Mouse (Mus musculus) heart, embryonic 15.5 days (tissue): Measurements from ENCODE around the gene Cyp4a10. TPM values are rescaled to one million over a fixed set of nuclear protein-coding genes. Genes with fewer than 3 reads are reported as not detected.
"Not testable (repeated sequence)": the region's sequence is repeated elsewhere in the genome, so short reads cannot be mapped to it uniquely, and the experiment has no call there.

Source experiments
- ATAC-seq: fragments of 200-750 bp; cut with Nextera tagmentation; replicated peaks from 2 replicates; pipeline ENCODE4 v1.8.0; 2017; ENCODE audit warnings: low read depth, moderate TSS enrichment; ENCODE audit not compliant: insufficient number of reproducible peaks, insufficient read depth, low FRiP score
- H3K27ac ChIP-seq: fragments of 300-500 bp; sonication (generic); 2 replicates; pipeline ENCODE4 v1.5.1; 2015; ENCODE audit warnings: mild to moderate bottlenecking, inconsistent platforms
- H3K27me3 ChIP-seq: fragments of 300-500 bp; sonication (generic); 2 replicates; pipeline ENCODE4 v1.6.1; 2015; ENCODE audit warnings: inconsistent platforms
- H3K36me3 ChIP-seq: fragments of 300-500 bp; sonication (generic); 2 replicates; pipeline ENCODE4 v1.6.1; 2015; ENCODE audit warnings: mild to moderate bottlenecking, inconsistent platforms
- H3K4me1 ChIP-seq: fragments of 300-500 bp; sonication (generic); replicated peaks from 2 replicates; pipeline ENCODE4 v1.6.1; 2015; ENCODE audit warnings: inconsistent platforms
- H3K4me2 ChIP-seq: fragments of 300-500 bp; sonication (generic); 2 replicates; pipeline ENCODE4 v1.6.1; 2015; ENCODE audit warnings: inconsistent platforms, mild to moderate bottlenecking, moderate library complexity
- H3K4me3 ChIP-seq: fragments of 300-500 bp; sonication (generic); 2 replicates; pipeline ENCODE4 v1.5.1; 2015; ENCODE audit warnings: mild to moderate bottlenecking, inconsistent platforms
- H3K9ac ChIP-seq: fragments of 300-500 bp; sonication (generic); 2 replicates; pipeline ENCODE4 v1.6.1; 2015; ENCODE audit warnings: mild to moderate bottlenecking, inconsistent platforms
- H3K9me3 ChIP-seq: fragments of 300-500 bp; sonication (generic); replicated peaks from 2 replicates; pipeline ENCODE4 v1.6.1; 2016; ENCODE audit warnings: inconsistent platforms
- WGBS: fragments of 180-500 bp; shearing (Covaris S2); methylation state at CpG from one replicate; pipeline ENCODE4 v1.1.7; 2015; ENCODE audit warnings: mixed read lengths; 5-methylcytosine and 5-hydroxymethylcytosine counted together
- polyA plus RNA-seq: library from polyadenylated mRNA; unstranded; fragments of >200 nt; fragmentation: Nextera tagmentation; extraction: Ambion mirVana; gene quantifications from 2 replicates; pipeline ENCODE4 v1.2.1, GENCODE M21; 2015

The Cyp4a10 gene
- polyA plus RNA-seq, 1 experiment from 2014 or later, result not detected

DNA sequence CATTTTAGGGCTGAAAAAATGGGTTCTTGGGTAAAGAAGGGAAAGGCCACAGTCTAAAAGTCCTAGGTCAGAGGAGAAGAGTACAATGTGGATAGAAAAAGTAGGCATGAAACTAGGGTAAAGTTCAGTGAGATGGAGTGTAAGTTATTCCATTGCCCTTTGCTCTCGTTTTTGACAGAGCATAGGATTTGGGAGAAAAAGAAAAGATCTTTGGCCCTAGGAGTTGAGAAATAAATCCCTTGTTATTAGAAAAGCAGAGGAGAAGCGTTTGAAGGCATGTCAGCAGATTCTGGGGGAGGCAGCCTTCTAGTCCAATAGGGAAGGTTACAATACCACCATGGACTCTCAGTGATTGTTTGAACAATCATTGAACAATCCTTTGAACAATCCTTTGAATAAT lies 37.4 kb downstream of the Cyp4a10 start:
- Histone ChIP-seq H3K9me3 (no peaks in the 10 kb centered on the region), H3K4me3 (no peak overlapping the region), H3K27ac (no peak overlapping the region), H3K36me3 (no peaks in the 10 kb centered on the region), H3K4me1 (no peaks in the 10 kb centered on the region), H3K27me3 (no peaks in the 10 kb centered on the region), H3K9ac (no peak overlapping the region), H3K4me2 (no peak overlapping the region)
- 57% methylated on average over 2 of the region's 2 CpGs for WGBS
- ATAC-seq, result no peak

DNA sequence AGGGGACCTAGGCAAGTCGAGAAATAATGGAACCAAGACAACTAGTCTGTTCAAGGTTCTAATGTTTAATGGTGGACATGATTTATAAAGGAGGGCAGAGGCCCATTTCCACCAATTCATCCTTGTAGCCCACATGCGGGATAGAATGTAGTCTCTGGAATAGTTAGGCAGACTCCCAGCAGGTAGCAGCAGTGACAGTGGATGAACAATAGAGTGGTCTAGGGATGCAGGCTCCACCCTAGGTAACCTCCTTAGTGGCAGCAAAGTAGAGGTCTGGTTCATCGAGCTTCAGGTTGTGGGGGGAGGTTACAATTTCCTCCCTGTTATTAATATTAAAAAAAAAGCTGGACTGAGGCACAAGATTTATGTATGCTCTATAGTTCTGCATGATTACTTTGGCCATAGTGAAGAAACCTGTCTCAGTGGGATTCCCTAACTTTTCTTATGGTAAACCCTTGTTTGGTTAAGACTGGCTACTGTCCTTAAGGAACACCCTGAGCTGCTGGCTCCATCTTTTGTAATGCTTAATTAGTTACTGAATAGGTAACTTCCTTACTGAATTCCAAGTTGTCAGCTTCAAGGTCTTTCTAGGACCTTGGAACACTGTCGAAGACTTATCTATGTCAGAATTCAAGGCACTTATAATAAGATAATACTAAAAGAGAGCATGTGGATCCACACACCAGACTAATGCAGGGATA lies 39.9 kb downstream of the Cyp4a10 start:
- ATAC-seq, result no peak
- Histone ChIP-seq H3K4me2 (no peak overlapping the region), H3K4me3 (no peak overlapping the region), H3K36me3 (no peaks in the 10 kb centered on the region), H3K27me3 (no peaks in the 10 kb centered on the region), H3K27ac (no peak overlapping the region), H3K9ac (no peak overlapping the region), H3K4me1 (no peaks in the 10 kb centered on the region), H3K9me3 (no peaks in the 10 kb centered on the region)
- WGBS, result 65% methylated on average over 4 of the region's 4 CpGs

DNA sequence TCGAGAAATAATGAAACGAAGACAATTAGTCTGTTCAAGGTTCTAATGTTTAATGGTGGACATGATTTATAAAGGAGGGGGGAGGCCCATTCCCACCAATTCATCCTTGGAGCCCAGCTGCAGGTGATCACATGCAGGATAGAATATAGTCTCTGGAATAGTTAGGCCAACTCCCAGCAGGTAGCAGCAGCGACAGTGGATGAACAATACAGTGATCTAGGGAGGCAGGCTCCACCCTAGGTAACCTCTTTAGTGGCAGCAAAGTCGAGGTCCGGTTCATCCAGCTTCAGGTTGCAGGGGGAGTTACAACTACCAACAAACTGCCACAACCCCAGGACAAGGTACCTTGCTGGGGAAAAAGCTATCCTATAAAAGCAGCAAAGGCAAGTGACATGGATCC lies 43.2 kb downstream of the Cyp4a10 start:
- WGBS, result 63% methylated on average over 5 of the region's 5 CpGs
- ATAC-seq, H3K27me3 ChIP-seq, H3K4me3 ChIP-seq, H3K36me3 ChIP-seq, H3K9me3 ChIP-seq, H3K9ac ChIP-seq, H3K27ac ChIP-seq, H3K4me1 ChIP-seq, H3K4me2 ChIP-seq: not testable (repeated sequence)

DNA sequence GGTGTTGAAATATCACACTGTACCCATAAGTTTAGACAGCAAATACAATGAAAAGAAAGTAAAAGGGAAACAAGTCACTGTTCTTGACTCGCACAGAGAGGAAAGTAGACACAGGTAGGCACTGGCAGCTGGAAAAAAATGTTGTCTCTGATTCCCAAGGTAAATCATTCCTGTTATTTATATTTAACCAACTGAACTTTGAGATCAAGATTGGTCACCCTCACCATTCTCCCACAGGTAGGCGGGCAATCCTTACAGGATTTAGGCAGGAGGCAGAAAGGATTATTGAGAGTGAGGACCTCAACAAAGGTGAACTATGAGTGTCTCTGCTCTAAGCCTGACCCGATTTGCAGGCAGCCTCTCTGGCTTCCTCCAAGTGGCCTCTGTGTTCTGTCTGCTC lies 45.3 kb downstream of the Cyp4a10 start, which contains the start of gene Cyp4a31:
Gene Cyp4a31, plus strand, starts transcription at position 249 of the 400 bp plus-strand sequence.
- WGBS, result 77% methylated on average over 3 of the region's 3 CpGs
- Histone ChIP-seq H3K4me1 (no peaks in the 10 kb centered on the region), H3K27ac (no peak within 1 kb of the TSS), H3K4me2 (no peak within 1 kb of the TSS), H3K36me3 (no peaks in the 10 kb centered on the region), H3K9ac (no peak within 1 kb of the TSS), H3K27me3 (no peaks in the 10 kb centered on the region), H3K9me3 (no peaks in the 10 kb centered on the region), H3K4me3 (no peak within 1 kb of the TSS)
- ATAC-seq, result no peak

DNA sequence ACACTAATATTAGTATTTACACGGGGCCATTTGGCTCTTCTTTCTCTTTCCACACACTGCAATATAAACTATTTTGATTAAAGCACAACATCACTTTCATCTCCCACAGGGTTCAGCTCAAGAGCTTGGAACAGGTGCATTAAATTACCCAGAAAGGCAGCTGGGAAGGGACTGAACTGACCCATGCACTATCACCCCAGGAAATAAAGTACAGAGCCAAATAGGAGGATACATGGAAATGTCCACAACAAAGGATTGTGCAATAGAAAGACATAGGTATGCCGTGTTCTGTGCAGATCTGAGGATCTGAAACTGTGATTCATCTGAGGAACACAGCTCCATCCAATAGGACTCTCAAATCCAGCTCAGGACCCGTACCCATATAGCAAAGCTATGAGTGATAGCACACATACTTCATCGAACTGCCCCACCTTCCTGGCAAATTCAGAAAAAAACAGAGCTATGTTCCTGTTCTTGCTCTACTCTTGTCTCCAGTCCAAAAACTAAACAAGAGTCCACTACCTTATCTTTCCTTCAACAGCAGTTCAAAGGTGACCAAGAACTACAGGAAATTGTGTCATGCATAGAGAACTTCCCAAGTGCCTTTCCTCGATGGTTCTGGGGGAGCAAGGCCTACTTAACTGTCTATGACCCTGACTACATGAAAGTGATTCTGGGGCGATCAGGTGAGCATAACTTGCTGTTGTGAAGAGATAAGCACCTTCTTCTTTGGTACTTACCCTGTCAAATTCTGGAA lies 46.6 kb downstream of the Cyp4a10 start:
- not testable (repeated sequence) for H3K4me3 ChIP-seq, H3K9ac ChIP-seq, H3K4me2 ChIP-seq, H3K27ac ChIP-seq, H3K4me1 ChIP-seq, H3K9me3 ChIP-seq, H3K27me3 ChIP-seq, ATAC-seq, H3K36me3 ChIP-seq
- 61% methylated on average over 6 of the region's 6 CpGs for WGBS

DNA sequence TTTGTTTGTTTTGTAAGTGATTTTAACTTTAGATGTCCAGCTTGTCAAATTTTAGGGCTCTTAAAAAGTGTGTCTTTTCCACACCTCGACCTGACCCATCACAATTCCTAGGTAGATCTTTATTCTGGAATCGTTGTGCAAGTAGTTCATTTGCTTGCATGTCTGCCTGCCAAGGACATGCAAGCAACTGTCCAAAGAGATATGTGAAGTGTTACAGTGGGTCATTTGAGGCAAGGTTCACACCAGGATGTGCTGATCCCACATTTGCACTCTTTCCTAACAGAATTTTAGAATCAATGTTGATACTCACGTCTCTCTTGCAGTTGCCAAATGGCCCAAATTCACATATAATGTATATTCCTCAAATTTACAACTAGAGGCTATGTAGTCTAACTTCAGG lies 57.2 kb downstream of the Cyp4a10 start:
- no peak for ATAC-seq
- Histone ChIP-seq H3K27ac (no peak overlapping the region), H3K9ac (no peak overlapping the region), H3K9me3 (no peaks in the 10 kb centered on the region), H3K36me3 (no peaks in the 10 kb centered on the region), H3K4me3 (no peak overlapping the region), H3K4me1 (no peaks in the 10 kb centered on the region), H3K27me3 (no peaks in the 10 kb centered on the region), H3K4me2 (no peak overlapping the region)
- WGBS, result 71% methylated on average over 3 of the region's 3 CpGs

DNA sequence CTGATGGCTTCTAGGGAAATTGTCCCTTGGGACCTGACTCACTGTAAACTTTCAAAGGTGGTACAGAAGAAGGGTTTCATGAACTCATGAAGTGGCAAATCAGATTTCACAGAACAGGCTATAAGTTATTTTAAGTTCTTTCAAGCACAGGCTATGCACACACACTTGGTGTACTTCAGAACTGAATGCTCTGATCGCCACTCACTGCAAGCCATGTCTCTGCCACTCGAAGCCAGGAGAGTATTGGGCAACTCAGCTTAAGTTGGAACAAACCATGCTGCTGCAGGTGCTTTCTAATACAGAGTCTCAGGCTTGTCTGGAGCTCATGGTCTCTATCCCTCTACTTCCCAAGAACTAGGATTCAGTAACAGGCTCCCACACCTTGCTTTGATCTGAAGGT lies 57.7 kb downstream of the Cyp4a10 start:
- no peak overlapping the region for H3K27ac ChIP-seq
- H3K9ac ChIP-seq, result no peak overlapping the region
- H3K4me1 ChIP-seq, result no peaks in the 10 kb centered on the region
- H3K36me3 ChIP-seq, result no peaks in the 10 kb centered on the region
- no peaks in the 10 kb centered on the region for H3K9me3 ChIP-seq
- WGBS, result 72% methylated on average over 2 of the region's 2 CpGs
- no peak overlapping the region for H3K4me2 ChIP-seq
- no peaks in the 10 kb centered on the region for H3K27me3 ChIP-seq
- ATAC-seq, result no peak
- no peak overlapping the region for H3K4me3 ChIP-seq

DNA sequence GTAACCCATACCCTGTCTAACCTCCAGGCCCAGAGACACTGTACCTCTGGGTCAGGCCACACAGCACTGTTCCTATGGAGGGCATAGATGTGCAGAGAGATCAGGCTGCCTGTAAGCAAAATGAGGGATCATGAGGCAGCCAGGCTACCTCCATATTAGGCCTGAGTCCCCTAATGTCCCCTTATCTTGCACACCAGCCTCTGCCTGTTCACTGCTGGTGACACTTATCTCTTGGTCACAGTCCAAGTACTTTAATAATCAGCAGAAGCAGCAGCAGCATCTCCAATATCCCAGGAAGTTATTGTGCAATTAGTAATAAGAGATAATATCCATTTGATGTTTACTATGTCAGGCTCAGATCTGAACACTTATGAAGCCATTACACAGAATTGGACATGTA lies 65.0 kb downstream of the Cyp4a10 start:
- Histone ChIP-seq H3K4me2 (no peak overlapping the region), H3K9ac (no peak overlapping the region), H3K9me3 (no peaks in the 10 kb centered on the region), H3K4me1 (no peaks in the 10 kb centered on the region), H3K27ac (no peak overlapping the region), H3K36me3 (no peaks in the 10 kb centered on the region), H3K4me3 (no peak overlapping the region), H3K27me3 (no peaks in the 10 kb centered on the region)
- no peak for ATAC-seq

Other genes starting within 250 kb of the Cyp4a10 start
- not detected in 2 replicates for gene Cyp4a12a, start 219.2 kb upstream of the Cyp4a10 start, polyA plus RNA-seq
- gene Cyp4a12b, start 106.6 kb upstream of the Cyp4a10 start, polyA plus RNA-seq, result not detected in 2 replicates
- not detected in 2 replicates for gene Cyp4a30b, start 65.7 kb upstream of the Cyp4a10 start, polyA plus RNA-seq
- gene Cyp4a14, start 22.1 kb upstream of the Cyp4a10 start, polyA plus RNA-seq, result not detected in 2 replicates
- not detected in 2 replicates for gene Cyp4a31, start 45.4 kb downstream of the Cyp4a10 start, polyA plus RNA-seq
- not detected in 2 replicates for gene Cyp4a32, start 82.7 kb downstream of the Cyp4a10 start, polyA plus RNA-seq
- gene Cyp4b1, start 129.5 kb downstream of the Cyp4a10 start, polyA plus RNA-seq, result 3.4 and 4.5 TPM in 2 replicates
- gene Efcab14, start 219.5 kb downstream of the Cyp4a10 start, polyA plus RNA-seq, result 21.2 and 27.3 TPM in 2 replicates